Mouse (Mus musculus): ENCODE measurements at regions not wholly inside any gene's neighbourhood (a gene's known extent, or its start where the extent isn't known, plus 50 kb on each side); places are given as distances from the start of the nearest gene placed in this dataset.

DNA sequence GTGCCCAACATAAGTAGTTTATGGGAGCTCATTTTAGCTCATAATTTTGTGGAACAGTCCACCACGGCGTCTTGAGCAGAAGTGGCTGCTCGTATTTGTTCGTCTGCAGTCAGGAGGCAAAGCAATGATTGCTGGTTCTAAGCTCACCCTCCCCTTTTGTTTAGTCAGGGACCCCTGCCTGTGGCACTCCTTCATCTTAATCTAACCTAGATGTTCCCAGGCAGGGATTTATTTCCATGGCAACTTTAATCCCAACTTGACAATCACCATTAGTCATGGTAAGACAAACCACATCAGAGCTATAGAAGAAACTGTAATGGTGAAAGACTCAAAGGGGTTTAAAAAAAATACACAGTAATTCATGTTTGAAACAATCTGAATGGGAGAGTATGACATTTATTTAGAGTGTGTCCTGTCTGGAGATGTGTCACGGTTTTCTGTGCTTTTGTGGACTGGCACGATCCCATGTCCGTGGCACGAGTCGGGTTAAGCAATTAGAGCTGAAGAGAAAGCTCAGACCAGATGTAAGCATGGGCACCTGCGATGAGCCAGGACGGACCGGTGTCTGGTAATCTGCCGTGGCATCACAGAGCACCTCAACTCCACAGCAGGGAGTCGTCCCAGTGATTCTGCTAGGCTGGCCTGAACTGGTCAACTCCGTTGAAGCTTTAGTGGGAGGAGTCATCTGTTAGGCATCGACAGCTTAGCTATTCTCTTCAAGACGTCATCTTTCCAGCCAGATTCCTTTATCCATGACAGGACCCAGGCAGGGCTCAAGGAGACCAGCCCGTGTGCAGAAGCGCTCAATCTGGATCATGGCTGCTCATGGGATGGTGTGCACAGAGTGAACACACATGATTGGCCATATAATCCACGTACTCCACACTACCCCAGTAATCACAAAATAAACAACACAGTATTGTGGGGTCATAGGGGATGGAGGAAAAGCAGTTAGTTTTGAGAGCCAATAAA is 281.5 kb downstream of the Ajap1 start:
- H3K9ac ChIP-seq (ENCODE audit: low read depth, low read length): no peak overlapping the region
- no peak for ATAC-seq
- H3K4me3 ChIP-seq (ENCODE audit: low read length): no peak overlapping the region
- H3K4me2 ChIP-seq (ENCODE audit: low read length): no peak overlapping the region
- peaks cover 5% of the 10 kb centered on the region; the same call in 1 of the 2 replicates for H3K9me3 ChIP-seq (ENCODE audit: control insufficient read depth, low read length)
- H3K4me1 ChIP-seq (ENCODE audit: control insufficient read depth, insufficient read depth, low read depth, low read length): no peaks in the 10 kb centered on the region
- no peaks in the 10 kb centered on the region for H3K27me3 ChIP-seq (replicated peaks; ENCODE audit: control insufficient read depth, insufficient read depth, low read length)
- H3K36me3 ChIP-seq (ENCODE audit: control insufficient read depth, insufficient read depth, low read length): no peaks in the 10 kb centered on the region
- whole genome bisulfite sequencing: 48% methylated on average over 20 of the region's 20 CpGs
- no peak overlapping the region for H3K27ac ChIP-seq (ENCODE audit: low read depth, low read length)

DNA sequence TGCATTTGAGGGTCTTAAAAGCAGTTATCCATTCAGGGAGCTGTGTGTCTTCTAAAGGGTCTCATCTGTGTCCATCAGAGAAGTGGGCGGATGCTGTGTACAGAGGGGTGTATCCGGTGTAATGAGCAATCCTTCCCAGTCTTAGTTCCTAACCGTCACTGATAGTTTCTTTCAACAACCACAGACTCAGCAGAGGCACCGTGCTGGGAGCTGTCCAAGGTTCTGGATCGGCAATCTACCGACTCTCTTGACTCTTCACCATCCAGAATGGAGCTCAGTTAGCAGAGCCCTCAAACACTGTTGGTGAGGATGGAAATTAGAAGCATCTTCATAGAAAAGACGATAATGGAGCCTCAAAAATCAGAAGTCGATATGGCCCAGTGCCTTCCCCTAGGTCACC is 293.1 kb downstream of the Ajap1 start:
- Histone ChIP-seq H3K9ac (ENCODE audit: low read depth, low read length) (no peak overlapping the region), H3K36me3 (ENCODE audit: control insufficient read depth, insufficient read depth, low read length) (no peaks in the 10 kb centered on the region), H3K4me1 (ENCODE audit: control insufficient read depth, insufficient read depth, low read depth, low read length) (peaks cover 8% of the 10 kb centered on the region), H3K27me3 (replicated peaks; ENCODE audit: control insufficient read depth, insufficient read depth, low read length) (no peaks in the 10 kb centered on the region; the same call in 1 of the 2 replicates), H3K4me3 (ENCODE audit: low read length) (no peak overlapping the region), H3K4me2 (ENCODE audit: low read length) (no peak overlapping the region), H3K27ac (ENCODE audit: low read depth, low read length) (no peak overlapping the region), H3K9me3 (ENCODE audit: control insufficient read depth, low read length) (no peaks in the 10 kb centered on the region)
- 15% methylated on average over 8 of the region's 8 CpGs for WGBS
- ATAC-seq: 0 out of 2 replicates have a peak, but pooled peaks have one; percentile 27

GRCm38 (mm10) chr4:153188504-153189031 is 294.0 kb downstream of the Ajap1 start:
- no peak overlapping the region for H3K9ac ChIP-seq (ENCODE audit: low read depth, low read length)
- H3K36me3 ChIP-seq (ENCODE audit: control insufficient read depth, insufficient read depth, low read length): no peaks in the 10 kb centered on the region
- no peak overlapping the region for H3K27ac ChIP-seq (ENCODE audit: low read depth, low read length)
- H3K27me3 ChIP-seq (replicated peaks; ENCODE audit: control insufficient read depth, insufficient read depth, low read length): no peaks in the 10 kb centered on the region; the same call in 1 of the 2 replicates
- H3K9me3 ChIP-seq (ENCODE audit: control insufficient read depth, low read length): no peaks in the 10 kb centered on the region
- peak overlapping the region; percentile 48 for H3K4me2 ChIP-seq (ENCODE audit: low read length)
- peak; percentile 52; the same call in 1 of the 2 replicates for ATAC-seq
- H3K4me3 ChIP-seq (ENCODE audit: low read length): peak overlapping the region; percentile 15; the same call in 1 of the 2 replicates
- WGBS: 0% methylated on average over 15 of the region's 17 CpGs
- H3K4me1 ChIP-seq (ENCODE audit: control insufficient read depth, insufficient read depth, low read depth, low read length): peaks cover 8% of the 10 kb centered on the region

- Histone ChIP-seq H3K9ac (ENCODE audit: low read depth, low read length) (no peak overlapping the region), H3K4me1 (ENCODE audit: control insufficient read depth, insufficient read depth, low read depth, low read length) (peaks cover 8% of the 10 kb centered on the region), H3K9me3 (ENCODE audit: control insufficient read depth, low read length) (no peaks in the 10 kb centered on the region), H3K27me3 (replicated peaks; ENCODE audit: control insufficient read depth, insufficient read depth, low read length) (no peaks in the 10 kb centered on the region; the same call in 1 of the 2 replicates), H3K4me2 (ENCODE audit: low read length) (peak overlapping the region; percentile 48), H3K4me3 (ENCODE audit: low read length) (no peak overlapping the region), H3K36me3 (ENCODE audit: control insufficient read depth, insufficient read depth, low read length) (no peaks in the 10 kb centered on the region), H3K27ac (ENCODE audit: low read depth, low read length) (no peak overlapping the region)
- 1% methylated on average over 6 of the region's 6 CpGs for WGBS
- 0 out of 2 replicates have a peak, but pooled peaks have one; percentile 30 for ATAC-seq
These were observed 294.6 kb downstream of the Ajap1 start for GRCm38 (mm10) chr4:153187959-153188503.

- WGBS: 87% methylated on average over 9 of the region's 9 CpGs
- no peak for ATAC-seq
- no peak overlapping the region for H3K9ac ChIP-seq (ENCODE audit: low read depth, low read length)
- no peak overlapping the region for H3K27ac ChIP-seq (ENCODE audit: low read depth, low read length)
- H3K4me3 ChIP-seq (ENCODE audit: low read length): no peak overlapping the region
- 0 out of 2 replicates have a peak, but pooled peaks cover 2% of the 10 kb centered on the region for H3K4me1 ChIP-seq (ENCODE audit: control insufficient read depth, insufficient read depth, low read depth, low read length)
- no peaks in the 10 kb centered on the region for H3K36me3 ChIP-seq (ENCODE audit: control insufficient read depth, insufficient read depth, low read length)
- H3K9me3 ChIP-seq (ENCODE audit: control insufficient read depth, low read length): peaks cover 3% of the 10 kb centered on the region; the same call in 1 of the 2 replicates
- no peak overlapping the region for H3K4me2 ChIP-seq (ENCODE audit: low read length)
- H3K27me3 ChIP-seq (replicated peaks; ENCODE audit: control insufficient read depth, insufficient read depth, low read length): no peaks in the 10 kb centered on the region
These were observed 305.1 kb downstream of the Ajap1 start for GRCm38 (mm10) chr4:153177496-153177895.

- no peak for ATAC-seq
- Histone ChIP-seq H3K27ac (ENCODE audit: low read depth, low read length) (no peak overlapping the region), H3K9me3 (ENCODE audit: control insufficient read depth, low read length) (peaks cover 3% of the 10 kb centered on the region; the same call in 1 of the 2 replicates), H3K4me1 (ENCODE audit: control insufficient read depth, insufficient read depth, low read depth, low read length) (0 out of 2 replicates have a peak, but pooled peaks cover 2% of the 10 kb centered on the region), H3K27me3 (replicated peaks; ENCODE audit: control insufficient read depth, insufficient read depth, low read length) (no peaks in the 10 kb centered on the region), H3K4me3 (ENCODE audit: low read length) (no peak overlapping the region), H3K9ac (ENCODE audit: low read depth, low read length) (no peak overlapping the region), H3K36me3 (ENCODE audit: control insufficient read depth, insufficient read depth, low read length) (no peaks in the 10 kb centered on the region), H3K4me2 (ENCODE audit: low read length) (no peak overlapping the region; the same call in 1 of the 2 replicates)
- WGBS: 10% methylated on average over 12 of the region's 12 CpGs
These were observed 307.0 kb downstream of the Ajap1 start for GRCm38 (mm10) chr4:153175660-153176059.

DNA sequence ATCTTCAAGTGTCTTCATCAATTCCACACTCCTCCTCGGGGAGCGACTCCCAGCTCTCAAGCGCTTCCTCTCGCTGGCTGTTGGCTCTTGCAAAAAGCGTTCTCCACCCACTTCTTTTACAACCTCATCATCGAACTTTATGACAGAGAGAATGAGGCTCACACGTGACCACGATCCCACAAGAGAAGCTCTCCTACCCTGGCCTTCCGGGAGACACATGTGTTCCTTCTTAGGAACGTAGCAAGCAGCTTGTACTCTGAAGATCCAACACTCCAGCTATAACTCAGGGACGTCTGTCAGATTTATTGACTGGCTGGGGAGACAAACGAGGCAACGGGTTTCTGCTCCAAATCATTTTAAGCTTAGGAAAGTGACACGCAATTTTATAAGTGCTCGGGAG is 307.5 kb downstream of the Ajap1 start:
- 82% methylated on average over 15 of the region's 15 CpGs for WGBS
- H3K27ac ChIP-seq (ENCODE audit: low read depth, low read length): no peak overlapping the region
- no peak overlapping the region for H3K4me2 ChIP-seq (ENCODE audit: low read length)
- H3K9ac ChIP-seq (ENCODE audit: low read depth, low read length): no peak overlapping the region
- no peak overlapping the region for H3K4me3 ChIP-seq (ENCODE audit: low read length)
- no peaks in the 10 kb centered on the region for H3K36me3 ChIP-seq (ENCODE audit: control insufficient read depth, insufficient read depth, low read length)
- no peak for ATAC-seq
- H3K27me3 ChIP-seq (replicated peaks; ENCODE audit: control insufficient read depth, insufficient read depth, low read length): no peaks in the 10 kb centered on the region
- H3K9me3 ChIP-seq (ENCODE audit: control insufficient read depth, low read length): peaks cover 3% of the 10 kb centered on the region; the same call in 1 of the 2 replicates
- H3K4me1 ChIP-seq (ENCODE audit: control insufficient read depth, insufficient read depth, low read depth, low read length): 0 out of 2 replicates have a peak, but pooled peaks cover 2% of the 10 kb centered on the region

DNA sequence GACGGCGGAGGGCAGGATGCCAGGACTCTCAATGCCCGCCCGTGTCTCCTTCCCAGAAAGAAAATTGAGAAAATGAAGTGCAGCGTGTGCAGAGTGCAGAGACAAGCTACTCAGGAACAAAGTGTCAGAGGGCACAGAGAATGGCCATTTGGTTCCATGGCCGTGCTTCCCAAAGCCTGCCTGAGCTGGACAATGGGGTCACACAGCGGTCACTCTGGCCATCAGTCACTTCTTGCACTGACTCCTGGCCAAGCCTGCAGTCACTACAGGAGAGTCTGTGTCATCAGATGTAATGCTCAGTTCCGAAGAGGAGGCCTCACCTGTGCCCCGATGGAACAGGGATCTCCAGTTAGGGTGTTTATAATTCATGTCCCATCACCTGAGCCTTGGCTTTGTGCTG is 312.6 kb downstream of the Ajap1 start:
- peaks cover 3% of the 10 kb centered on the region for H3K9me3 ChIP-seq (ENCODE audit: control insufficient read depth, low read length)
- no peaks in the 10 kb centered on the region for H3K4me1 ChIP-seq (ENCODE audit: control insufficient read depth, insufficient read depth, low read depth, low read length)

GRCm38 (mm10) chr4:153164810-153165209 is 317.8 kb downstream of the Ajap1 start:
- no peak overlapping the region for H3K27ac ChIP-seq (ENCODE audit: low read depth, low read length)
- 88% methylated on average over 10 of the region's 10 CpGs for WGBS
- no peak overlapping the region for H3K9ac ChIP-seq (ENCODE audit: low read depth, low read length)
- H3K4me2 ChIP-seq (ENCODE audit: low read length): no peak overlapping the region
- ATAC-seq: no peak
- no peaks in the 10 kb centered on the region for H3K4me1 ChIP-seq (ENCODE audit: control insufficient read depth, insufficient read depth, low read depth, low read length)
- no peak overlapping the region for H3K4me3 ChIP-seq (ENCODE audit: low read length)
- H3K9me3 ChIP-seq (ENCODE audit: control insufficient read depth, low read length): no peaks in the 10 kb centered on the region; the same call in 1 of the 2 replicates
- H3K27me3 ChIP-seq (replicated peaks; ENCODE audit: control insufficient read depth, insufficient read depth, low read length): no peaks in the 10 kb centered on the region
- H3K36me3 ChIP-seq (ENCODE audit: control insufficient read depth, insufficient read depth, low read length): no peaks in the 10 kb centered on the region

More for the DNA sequence above, 312.6 kb downstream of the Ajap1 start:
- ATAC-seq: no peak
- Histone ChIP-seq H3K27ac (ENCODE audit: low read depth, low read length) (no peak overlapping the region), H3K36me3 (ENCODE audit: control insufficient read depth, insufficient read depth, low read length) (no peaks in the 10 kb centered on the region), H3K27me3 (replicated peaks; ENCODE audit: control insufficient read depth, insufficient read depth, low read length) (no peaks in the 10 kb centered on the region), H3K4me2 (ENCODE audit: low read length) (no peak overlapping the region), H3K9ac (ENCODE audit: low read depth, low read length) (no peak overlapping the region), H3K4me3 (ENCODE audit: low read length) (no peak overlapping the region)
- WGBS: 53% methylated on average over 9 of the region's 9 CpGs

Data from hindbrain, embryonic 16.5 days (tissue).